Mouse (Mus musculus) adrenal gland, postnatal 14 days (tissue): ENCODE data around the gene Bola2. TPM values are rescaled to one million over a fixed set of nuclear protein-coding genes. Genes with fewer than 3 reads are reported as not detected.

Source experiments
- DNase-seq: peaks from one replicate; pipeline ENCODE4 v3.0.0; 2021; ENCODE audit warnings: mixed read lengths
- total RNA-seq: library from RNA; stranded (reverse); gene quantifications from 2 replicates; pipeline ENCODE4 v1.2.3, GENCODE M21; 2021

Bola2 gene
- total RNA-seq, 1 experiment from 2014 or later, result 74.9 TPM

DNA sequence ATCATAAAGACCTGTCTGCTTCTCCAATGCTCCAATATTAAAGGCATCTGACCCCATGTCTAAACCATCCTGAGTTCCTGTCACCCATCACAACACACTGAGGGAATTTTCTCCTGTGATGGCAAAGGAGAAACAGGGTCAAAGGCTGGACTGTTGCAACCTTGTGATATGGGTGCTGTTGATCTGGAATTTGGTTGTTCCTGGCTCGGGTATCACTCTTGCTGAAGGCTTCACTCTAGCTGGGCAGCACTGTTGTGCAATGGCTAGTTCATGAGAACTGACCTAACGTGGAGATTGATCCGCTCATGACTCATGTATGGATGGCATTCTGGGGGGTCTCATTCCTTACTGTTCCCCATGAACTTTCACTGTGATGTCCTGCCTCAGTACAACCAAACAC, 6.2 kb upstream of the Bola2 start:
- DNase-seq, result no peak

DNA sequence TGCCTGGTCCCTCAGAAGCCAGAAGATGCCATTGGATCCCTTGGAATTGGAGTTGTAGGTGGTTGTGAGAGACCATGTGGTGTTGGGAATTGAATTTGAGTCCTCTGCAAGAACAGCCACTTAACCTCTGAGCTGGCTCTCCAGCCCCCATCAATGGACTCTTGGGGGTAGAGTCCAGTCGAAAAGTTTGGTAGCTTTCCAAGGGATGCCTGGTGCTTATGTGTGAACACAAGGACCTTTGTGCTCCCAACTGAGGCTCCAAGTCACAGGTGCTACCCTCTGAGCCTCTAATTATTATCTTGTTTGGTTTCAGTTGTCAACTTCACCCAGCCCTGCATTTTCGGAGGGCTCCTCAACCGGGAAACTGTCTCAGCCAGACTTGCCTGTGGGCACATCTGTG, 4.5 kb upstream of the Bola2 start:
- no peak for DNase-seq

DNA sequence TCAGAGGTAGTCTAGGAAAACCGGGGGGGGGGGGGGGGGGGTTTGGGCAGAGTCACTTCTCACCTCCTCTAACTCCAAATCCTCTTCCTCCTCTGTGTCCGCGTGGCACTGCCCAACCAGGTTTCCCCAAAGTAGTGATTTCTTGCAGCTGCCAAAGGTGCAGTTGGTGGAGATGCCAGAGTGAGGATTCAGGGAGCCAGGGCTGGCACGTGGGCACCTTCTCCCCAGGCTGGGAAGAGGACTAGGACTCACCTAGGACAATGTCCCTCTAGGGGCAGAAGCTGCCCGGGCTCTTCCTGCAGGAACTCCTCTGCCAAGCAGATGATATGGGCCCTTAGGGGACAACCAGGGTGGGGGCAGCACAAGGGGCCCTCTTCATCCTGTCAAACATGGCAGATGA, 3.5 kb upstream of the Bola2 start:
- no peak for DNase-seq

DNA sequence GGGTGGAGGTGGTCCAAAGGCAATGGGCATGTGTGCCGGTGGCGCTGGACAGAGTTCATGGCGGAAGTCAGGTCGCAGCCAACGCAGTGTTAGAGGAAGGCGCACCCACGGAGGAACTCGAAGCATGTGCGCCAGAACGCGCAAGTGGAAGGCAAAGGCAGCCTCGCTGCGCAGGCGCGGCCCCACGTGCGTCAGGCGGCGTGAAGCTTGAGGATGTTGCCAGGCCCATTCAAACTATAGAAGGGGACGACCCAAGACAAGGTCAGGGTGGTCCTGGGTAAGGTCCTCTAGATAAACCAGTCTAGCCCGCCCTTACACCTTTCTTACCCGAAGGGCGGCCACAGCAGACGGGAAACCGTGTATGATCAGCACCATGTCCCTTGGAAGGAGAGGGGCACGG, 2.8 kb upstream of the Bola2 start:
- DNase-seq, result no peak

DNA sequence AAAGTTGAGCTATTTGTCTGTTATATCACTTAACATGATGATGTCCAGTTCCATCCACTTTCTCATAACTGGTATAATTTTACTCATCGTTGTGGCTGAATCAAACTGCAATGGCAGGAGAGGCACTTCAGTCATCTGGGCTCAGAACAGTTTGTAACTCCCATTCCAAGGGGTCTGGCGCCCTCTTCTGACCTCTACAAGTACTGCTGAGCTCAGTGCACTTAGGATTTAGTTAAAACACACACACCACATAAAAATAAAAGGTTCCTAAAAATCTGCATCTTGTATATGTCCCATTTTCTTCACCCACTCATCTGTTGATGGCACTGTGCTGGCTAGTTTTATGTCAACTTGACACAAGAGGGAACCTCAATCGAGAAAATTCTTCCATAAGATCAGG, 1.9 kb upstream of the Bola2 start:
- peak; percentile 92 for DNase-seq

DNA sequence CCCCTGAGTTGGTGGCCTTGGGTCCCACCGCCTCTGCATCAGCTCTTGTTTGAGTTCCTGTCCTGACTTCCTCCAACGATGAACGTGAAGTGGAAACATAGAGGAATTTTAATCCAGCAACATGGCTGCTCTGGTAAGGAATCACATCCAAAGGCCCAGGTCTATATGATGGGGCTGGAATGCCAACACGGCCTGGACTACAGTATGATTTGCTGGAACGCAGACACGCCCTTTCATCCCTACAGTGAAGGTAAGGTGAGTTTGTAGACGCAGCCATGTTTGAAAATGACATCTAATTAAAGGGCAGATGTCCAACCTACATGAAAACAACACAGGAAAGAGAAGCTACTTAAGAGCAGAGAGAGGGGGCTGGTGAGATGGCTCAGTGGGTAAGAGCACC, 1.4 kb upstream of the Bola2 start:
- no peak for DNase-seq

DNA sequence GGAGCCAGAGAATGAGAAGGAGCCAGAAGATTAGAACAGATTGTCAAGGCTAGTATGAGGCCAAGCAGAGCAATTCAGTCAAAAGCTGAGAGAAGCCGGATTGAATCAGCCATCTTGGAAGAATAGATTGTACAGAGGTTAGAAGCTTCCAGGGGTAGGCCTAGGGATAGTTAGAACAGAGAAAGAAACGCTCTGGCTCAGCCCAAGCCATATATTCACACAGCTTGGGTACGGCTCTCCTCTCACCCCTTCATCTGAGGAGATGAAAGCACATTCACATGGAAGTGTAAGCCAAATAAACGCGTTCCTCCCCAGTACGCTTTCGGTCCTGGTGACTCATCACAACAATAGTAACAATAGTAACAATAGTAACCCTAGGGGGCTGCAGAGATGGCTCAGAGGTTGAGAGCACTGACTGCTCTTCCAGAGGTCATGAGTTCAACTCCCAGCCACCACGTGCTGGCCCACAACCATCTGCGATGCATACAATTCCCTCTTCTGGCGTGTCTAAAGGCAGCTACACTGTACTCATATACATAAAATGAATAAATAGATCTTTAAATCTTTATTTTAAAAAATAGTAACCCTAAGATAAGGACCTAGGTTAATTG, 655 bp upstream of the Bola2 start:
- no peak for DNase-seq

DNA sequence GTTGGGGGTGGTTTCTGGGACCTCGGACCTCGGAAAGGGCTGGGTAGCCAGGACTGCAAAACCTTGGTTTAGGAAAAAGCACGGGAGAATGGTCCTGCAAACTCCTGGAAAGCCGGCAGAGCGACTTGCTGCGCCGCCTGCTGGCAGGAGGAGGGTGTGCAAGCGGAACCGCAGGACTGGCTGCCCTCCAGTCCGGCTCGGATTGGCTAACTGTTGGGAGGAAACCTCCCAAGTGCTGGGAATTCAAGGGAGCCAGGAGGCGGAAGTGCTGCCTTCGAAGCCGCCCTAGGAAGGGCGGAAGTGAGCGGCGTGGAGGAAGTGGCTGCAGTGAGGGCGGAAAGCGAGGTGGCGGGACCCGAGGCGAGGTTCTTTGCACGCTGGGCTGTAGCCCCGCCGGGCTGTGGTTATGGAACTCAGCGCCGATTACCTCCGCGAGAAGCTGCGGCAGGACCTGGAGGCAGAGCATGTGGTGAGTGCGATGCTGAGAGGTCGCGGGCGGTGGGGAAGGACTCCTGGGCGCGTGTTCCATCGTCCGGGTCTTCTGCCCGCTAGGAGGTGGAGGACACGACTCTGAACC, 518 bp downstream of the Bola2 start, which contains the start of gene Slx1b:
Gene Slx1b (minus strand): TSS at position 154 of the 577 bp plus-strand sequence.
- DNase-seq, result peak; percentile 97

DNA sequence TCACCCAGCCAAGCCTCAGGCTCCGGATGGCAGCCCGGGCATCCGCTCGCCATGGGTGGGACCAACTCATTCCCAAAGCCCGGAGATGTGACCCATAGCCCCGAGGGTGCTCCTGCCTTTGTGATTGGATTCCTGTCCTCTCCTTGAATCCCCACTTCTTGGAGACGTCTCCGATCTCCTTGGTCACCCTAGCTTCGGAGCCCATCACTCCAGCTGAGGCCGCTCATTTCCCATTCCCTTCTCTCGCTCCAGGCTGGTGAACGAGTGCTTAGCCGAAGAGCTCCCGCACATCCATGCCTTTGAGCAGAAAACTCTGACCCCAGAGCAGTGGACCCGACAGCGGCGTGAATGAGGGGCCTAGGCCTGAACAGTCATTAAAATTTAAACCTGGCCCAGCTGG, 1.1 kb downstream of the Bola2 start:
- no peak for DNase-seq

DNA sequence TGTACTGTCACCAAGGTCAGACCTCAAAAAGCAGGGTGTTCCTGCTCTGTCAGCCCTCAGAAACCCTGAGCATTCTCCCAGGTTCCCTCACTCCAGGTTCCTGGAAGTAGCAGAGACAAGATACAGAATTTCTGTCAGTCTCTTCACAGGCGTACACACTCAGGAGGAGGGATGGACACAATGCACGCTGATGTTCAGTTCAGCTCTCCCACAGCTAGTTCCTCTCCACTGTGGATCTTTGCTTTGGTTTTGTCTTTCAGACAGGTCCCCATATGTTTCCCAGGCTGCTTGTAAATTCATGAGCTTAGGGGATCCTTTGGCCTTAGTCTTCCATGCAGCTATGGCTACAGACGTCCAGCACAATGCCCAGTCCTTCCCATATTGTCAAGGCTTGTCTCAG, 1.7 kb downstream of the Bola2 start:
- DNase-seq, result no peak

DNA sequence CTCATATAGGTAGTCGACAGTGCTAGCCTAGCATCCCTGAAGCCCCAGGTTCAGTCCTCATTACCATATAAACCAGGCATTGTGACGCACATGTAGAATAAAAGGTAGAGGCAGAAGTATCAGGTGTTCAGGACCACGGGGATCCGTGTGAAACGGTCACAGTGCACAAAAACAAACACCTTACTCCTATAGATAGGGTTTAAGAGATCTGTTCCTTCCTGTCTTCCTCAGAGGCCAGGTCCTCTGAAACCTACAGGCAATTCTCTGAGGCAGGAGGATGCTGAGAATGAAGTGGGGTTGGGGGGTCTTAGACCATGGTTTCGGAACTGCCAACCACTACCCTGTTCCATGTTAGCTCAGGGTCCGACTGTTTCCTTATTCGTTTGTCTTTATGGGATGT, 2.6 kb downstream of the Bola2 start:
- DNase-seq, result no peak

DNA sequence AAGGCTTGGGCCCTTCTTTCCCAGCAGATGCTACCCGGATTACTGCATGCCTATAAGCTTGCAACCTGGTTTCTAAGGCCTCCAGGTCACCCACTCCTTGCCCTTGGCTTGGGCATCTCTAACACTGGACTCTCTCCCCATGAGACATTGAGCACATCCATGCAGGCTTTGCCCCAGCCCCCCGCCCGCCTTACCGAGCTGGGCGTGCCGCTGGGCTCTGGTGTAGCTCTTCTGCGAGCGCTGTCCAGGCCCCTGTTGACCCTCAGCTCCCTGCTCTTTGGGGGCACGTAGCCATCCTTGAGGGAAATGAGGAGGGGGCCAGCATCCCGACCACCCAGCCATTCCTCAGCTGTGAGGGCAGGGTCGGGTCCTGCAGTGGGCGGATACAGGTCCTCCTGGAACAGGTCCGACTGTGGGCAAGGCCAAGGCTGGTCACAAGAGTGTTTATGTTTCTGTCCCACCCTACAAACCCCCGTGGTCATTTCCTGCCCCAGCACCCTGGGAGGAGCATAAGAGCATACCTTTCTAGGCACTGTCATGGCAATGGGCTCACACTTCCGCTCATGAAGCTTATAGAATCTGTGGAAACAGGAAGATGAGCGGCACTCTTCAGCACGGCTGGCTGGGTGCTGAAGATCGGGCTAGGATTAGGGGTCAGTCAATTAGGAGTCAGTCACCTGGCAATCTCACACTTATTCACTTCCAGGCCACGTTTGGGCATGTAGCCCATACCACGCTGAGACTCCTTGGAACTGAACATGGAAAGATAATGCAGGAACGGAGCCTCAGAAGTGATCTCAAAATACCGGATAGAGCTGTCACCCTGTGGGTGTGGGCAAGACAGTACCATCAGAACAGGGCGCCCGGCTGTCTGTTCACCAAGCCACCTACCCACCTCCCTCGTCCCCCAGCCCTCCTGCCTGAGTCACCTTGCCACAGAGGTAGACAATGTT, 5.1 kb downstream of the Bola2 start:
- no peak for DNase-seq

DNA sequence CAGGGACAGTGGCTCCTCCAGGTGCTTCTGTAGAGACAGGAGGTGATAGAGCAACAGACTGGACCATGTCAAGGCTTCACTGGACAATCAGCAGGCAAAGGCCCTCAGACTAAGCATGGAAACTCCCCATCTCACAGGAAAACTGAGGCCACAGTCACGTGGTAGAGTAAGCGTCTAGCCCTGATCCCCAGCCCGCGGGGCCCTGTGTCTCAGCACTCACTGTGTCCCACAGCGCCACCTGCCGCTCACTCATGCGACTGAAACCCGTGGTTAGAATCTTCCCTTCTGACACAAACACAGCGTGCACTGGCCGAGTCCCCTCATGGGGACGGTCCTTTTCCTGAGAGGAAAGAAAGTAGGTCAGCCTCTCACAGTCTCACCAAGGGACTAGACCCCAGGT, 5.9 kb downstream of the Bola2 start:
- DNase-seq, result peak; percentile 94

DNA sequence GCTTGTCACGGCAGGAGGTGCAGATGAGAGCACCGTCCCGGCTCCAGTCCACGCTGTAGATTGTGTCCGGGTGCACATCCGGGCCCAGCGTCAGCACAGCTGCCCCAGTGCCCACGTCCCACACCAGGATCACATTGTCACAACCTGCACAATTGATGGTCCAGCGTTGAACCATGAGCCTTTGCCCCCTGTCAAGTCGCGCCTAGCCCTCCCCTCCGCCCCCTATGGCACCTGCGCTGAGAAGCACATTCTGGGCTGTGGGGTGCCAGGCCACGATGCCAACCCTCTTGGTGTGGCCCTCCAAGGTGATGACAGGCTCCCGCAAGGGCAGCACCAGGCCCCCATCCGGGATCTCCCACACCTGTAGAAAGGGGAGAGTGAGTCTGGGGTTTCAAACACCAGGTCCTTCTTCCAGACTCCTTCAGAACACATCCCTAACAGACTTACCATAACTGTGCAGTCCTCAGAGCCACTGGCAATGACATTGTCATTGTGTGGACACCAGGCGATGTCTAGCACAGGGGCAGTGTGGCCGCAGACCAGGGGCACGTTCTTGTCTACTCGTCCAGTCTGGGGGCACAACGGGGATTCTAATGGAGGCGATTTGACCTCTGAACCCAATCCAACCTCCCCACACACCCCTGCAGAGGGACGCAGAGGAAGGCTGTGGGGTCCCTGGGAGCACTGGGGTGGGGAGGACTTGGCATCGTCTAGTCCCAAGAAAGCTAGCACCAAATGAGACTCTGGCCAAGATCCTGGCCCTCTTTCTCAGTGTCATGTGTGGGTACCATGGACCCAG, 6.6 kb downstream of the Bola2 start:
- DNase-seq, result no peak

DNA sequence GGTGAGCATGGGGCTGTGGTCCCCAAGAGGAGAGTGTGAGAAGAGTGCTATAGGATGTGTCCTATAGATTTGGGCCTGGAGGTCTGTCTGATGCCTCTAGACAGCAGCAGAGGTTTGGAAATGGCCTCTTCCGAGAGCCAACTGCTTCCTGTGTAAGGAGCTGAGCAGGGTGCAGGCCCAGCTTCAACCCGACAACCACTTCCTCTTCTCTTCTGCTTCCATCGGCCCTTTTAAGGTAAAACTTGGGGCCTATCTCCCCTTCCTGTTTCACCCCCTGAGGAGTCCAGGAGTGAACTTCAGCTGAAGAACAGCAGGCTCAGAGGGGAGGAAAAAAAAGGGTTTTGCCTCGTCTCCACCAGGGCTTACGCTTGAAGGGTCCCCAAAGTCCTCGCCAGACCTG, 7.2 kb downstream of the Bola2 start:
- no peak for DNase-seq

DNA sequence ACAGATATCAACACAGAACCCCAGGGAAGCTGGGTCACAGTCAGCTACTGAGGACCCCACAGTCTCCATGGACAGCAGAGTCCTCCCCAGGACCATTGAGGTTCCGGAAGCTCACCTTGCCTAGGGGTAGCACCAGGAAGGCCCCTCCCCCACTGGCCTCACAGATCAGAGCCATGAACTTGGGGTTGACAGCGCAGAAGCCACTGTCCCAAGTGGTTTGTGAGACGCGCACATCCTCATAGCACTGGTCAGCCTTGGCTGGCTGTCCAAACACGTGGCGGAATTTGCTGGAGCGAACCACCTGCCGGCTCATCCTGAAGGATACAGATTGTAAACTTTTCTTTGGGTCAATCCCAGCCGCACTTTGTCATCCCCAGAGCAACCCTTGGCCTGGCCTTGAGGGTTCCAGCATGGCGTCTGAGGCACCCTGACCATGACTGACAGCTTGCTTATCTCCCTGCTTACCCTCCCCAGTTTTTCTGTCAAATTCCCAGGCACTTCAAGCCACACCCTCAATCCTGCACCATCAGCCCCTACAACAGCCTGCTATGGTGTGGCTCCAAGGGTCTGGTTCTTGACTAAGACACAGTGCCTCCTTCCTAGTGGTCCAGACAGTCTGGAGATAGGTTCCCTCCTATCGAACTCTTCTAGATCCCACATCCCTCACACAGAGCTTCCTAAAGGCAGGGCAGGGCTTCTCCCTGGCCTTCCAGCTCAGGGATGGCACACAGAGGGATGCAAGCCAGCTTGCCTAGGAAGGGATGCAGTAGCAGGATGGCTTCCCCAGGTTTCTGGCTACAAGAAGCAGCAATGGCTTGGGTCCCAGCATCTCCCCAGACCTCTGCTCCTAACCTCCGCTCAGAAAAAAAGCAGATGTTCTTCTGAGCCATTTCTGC, 7.9 kb downstream of the Bola2 start:
- no peak for DNase-seq

DNA sequence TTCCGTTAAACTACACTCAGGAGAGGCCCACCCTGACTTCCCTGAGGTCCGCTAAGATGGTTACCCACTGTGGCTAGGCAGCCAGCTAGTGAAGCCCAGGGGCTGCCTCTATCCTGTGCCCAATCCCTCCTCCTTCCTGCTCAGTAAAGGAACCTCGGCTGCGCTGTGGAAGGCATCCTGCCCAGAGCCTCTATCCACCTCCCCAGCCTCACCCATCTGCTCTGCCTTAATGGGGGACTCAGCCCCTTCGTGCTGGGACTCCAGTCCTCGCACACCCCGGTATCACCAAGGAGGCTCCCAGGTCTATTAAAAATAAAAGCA, 8.5 kb downstream of the Bola2 start:
- DNase-seq, result no peak

DNA sequence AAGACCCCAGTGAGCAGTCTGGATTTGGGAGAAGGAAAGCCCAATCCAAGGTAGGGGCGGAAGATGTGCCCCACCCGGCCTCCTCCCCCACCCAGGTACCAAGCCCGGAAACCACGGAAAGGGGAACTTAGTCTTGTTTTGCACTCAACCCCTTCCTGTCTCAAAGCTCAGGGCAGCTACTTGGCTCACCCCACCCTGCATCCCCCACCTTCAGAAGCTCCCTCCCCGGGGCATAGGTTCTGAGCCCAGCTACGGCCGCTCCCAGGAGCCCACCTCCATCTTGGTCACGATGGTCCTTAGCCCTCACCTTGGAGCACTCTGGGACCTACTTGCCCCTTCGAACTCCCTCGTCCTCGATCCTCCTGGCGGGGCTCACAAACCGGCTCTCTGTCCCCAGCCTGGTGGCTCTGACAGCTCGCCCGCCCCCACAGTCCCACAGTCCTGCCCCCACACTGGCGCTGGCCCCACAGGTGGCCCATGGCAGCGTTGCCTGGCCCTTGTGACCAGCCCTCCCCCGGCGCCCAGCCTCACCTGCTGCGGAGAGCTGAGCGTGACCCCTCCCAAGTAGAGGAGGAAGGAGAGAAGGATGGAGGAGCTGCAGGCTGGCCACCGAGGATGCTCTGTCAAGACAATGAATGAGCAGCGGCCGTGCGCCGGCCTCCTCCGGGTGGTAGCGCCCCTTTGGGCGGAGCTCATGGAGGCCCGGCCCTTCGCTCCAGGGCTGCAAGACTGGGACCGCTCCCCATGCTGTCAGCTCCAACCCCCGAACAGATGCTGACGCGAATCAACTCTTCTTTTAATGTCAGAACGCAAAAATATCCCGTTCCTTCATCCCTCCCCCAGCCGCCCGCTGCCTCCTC, 9.2 kb downstream of the Bola2 start:
- peak; percentile 84 for DNase-seq

DNA sequence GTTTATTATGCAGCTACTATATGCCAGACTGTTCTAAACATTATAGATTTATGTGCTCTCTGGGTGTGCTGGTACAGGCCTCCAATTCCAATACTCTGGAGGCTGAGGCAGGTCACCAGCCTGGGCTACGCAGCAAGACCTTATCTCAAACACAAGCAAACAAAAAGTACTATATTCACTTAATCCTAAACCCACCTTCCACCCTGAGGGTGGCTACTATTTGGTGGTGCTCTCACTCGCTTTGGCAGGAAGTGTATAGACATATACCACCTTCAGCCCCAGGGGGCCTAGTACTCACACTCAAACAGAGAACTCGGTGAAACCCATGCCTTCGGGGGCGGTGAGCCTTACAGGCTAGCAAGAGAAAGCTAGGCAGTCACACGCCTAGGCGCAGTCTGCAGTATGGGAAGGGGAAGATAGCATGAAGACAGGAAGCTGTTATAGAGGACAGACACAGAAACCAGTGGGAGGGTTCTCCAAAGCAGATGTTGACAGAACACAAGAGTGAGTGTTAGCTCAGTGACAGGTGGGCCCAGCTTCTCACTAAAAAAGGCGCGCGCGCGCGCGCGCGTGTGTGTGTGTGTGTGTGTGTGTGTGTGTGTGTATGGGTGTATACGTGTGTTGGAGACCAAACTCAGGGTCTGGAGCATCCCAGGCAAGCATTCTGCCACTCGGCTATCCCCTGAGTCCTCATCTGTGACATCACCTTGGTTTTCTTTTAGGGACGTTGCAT, 12.4 kb downstream of the Bola2 start, which contains the start of gene Coro1a:
Gene Coro1a (minus strand): TSS at position 346 of the 733 bp plus-strand sequence.
- no peak for DNase-seq
